Mouse (Mus musculus) adrenal gland, postnatal 10 days (tissue): ENCODE data around the gene Zdhhc18. TPM values are rescaled to one million over a fixed set of nuclear protein-coding genes. Genes with fewer than 3 reads are reported as not detected.

Source experiments
- DNase-seq: peaks from one replicate; pipeline ENCODE4 v3.0.0; 2021; ENCODE audit warnings: mixed read lengths
- microRNA-seq: library from miRNA; unstranded; fragments of <30 nt; microRNA quantifications from one replicate; pipeline ENCODE4 v1.2.0, GENCODE M21; 2021
- total RNA-seq, 2 experiments: library from RNA; stranded (reverse); gene quantifications; 2 replicates each; pipeline ENCODE4 v1.2.3; 2021

The Zdhhc18 gene
- total RNA-seq, 2 experiments from 2014 or later: 25.3 to 26.0 TPM

DNA sequence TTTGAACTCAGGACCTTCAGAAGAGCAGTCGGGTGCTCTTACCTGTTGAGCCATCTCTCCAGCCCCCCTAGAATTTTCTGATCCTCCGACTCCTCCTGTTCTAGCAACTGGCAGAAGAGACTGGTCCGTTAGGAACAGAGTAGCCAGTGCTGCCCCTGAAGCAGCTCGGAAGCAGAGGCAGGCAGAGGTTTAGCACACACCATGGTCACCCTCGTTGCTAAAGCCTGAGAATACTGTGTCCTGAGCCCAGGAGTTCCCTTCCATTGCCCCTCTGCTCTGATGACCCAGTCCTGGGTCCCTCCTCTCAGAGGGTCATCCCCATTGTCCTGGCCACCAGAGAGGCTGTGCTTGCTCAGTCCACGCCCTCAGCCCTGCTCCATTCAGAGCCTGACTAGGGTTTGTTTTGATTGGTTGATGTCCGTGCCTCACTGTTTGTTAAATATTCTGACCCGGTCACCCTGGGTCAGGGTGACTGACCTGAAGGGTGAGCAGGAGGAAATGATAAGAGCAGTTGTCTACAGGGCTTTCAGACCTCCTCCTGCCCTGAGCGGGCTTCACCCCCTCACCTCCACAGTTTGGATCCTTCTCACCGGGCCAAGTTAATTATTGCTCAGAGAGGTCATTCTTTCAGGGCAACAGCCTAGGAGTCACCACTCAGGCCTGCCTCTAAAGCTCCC, 92.8 kb downstream of the Zdhhc18 start:
- peak; percentile 26 for DNase-seq

Small RNA genes within 50 kb of the gene (microRNA-seq; reads per million reads assigned to microRNA genes)
- not detected for gene Gm23158

Other genes with a start within 250 kb of the Zdhhc18 start
- gene Tent5b, start 170.0 kb downstream of the Zdhhc18 start, total RNA-seq: 1 to 10 TPM in 1 of 2 experiments, under 1 TPM in 1; 0.58 to 1.2 TPM
- gene Trnp1, start 151.6 kb downstream of the Zdhhc18 start, total RNA-seq: 1 to 10 TPM; 6.2 to 9.3 TPM
- 1 to 10 TPM; 2.1 to 3.1 TPM for gene Kdf1, start 131.2 kb downstream of the Zdhhc18 start, total RNA-seq
- 100 to 1,000 TPM in 1 of 2 experiments, 10 to 100 TPM in 1; 95.6 to 102 TPM for gene Nudc, start 104.2 kb downstream of the Zdhhc18 start, total RNA-seq
- 10 to 100 TPM; 18.0 to 19.3 TPM for gene Nr0b2, start 96.8 kb downstream of the Zdhhc18 start, total RNA-seq
- 1 to 10 TPM; 5.7 to 8.1 TPM for gene Gpatch3, start 75.4 kb downstream of the Zdhhc18 start, total RNA-seq
- 10 to 100 TPM; 12.9 to 13.3 TPM for gene Gpn2, start 65.8 kb downstream of the Zdhhc18 start, total RNA-seq
- gene Sfn, start 48.0 kb downstream of the Zdhhc18 start, total RNA-seq: 1 to 10 TPM; 2.2 to 3.8 TPM
- gene Pigv, start 22.5 kb upstream of the Zdhhc18 start, total RNA-seq: 10 to 100 TPM; 11.9 to 18.6 TPM
- 10 to 100 TPM; 46.7 to 63.4 TPM for gene Arid1a, start 106.6 kb upstream of the Zdhhc18 start, total RNA-seq
- gene Rps6ka1, start 237.6 kb upstream of the Zdhhc18 start, total RNA-seq: 10 to 100 TPM; 19.6 to 19.9 TPM